Mouse (Mus musculus): Measurements from ENCODE around the gene Hes3. TPM values are rescaled to one million over a fixed set of nuclear protein-coding genes. Genes with fewer than 3 reads are reported as not detected.

Hes3 gene
- polyA plus RNA-seq, 1 experiment, result 55.1 TPM

- peak; percentile 86 to 89 for DNase-seq
- peaks cover 20% of the 10 kb centered on the region for H3K4me1 ChIP-seq (ENCODE audit: control insufficient read depth, insufficient read depth, low read length)
- WGBS, result 7% methylated on average over 10 of the region's 10 CpGs
- no peak overlapping the region for H3K27ac ChIP-seq (ENCODE audit: insufficient read depth, low read length)
- no peak overlapping the region for H3K4me3 ChIP-seq (replicated peaks; ENCODE audit: insufficient read depth, low read depth, low read length)
- no peaks in the 10 kb centered on the region for H3K27me3 ChIP-seq (ENCODE audit: control insufficient read depth, insufficient read depth, low read length)
- TF ChIP-seq POLR2A (IDR thresholded peaks at IDR 0.05; ENCODE audit: borderline replicate concordance, insufficient read depth, low read length) (no peak), CTCF (IDR thresholded peaks at IDR 0.05; ENCODE audit: borderline replicate concordance, insufficient read depth, low read depth, low read length) (peak; percentile 79)
Measured at GRCm38 (mm10) chr4:152285505-152285904, 6.0 kb downstream of the Hes3 start.

GRCm38 (mm10) chr4:152283186-152283950 is 8.1 kb downstream of the Hes3 start:
- Histone ChIP-seq H3K4me3 (replicated peaks; ENCODE audit: insufficient read depth, low read depth, low read length) (peak overlapping the region; percentile 36), H3K4me1 (ENCODE audit: control insufficient read depth, insufficient read depth, low read length) (peaks cover 28% of the 10 kb centered on the region), H3K27me3 (ENCODE audit: control insufficient read depth, insufficient read depth, low read length) (no peaks in the 10 kb centered on the region), H3K27ac (ENCODE audit: insufficient read depth, low read length) (no peak overlapping the region)
- 5% methylated on average over 68 of the region's 70 CpGs for WGBS
- TF ChIP-seq POLR2A (IDR thresholded peaks at IDR 0.05; ENCODE audit: borderline replicate concordance, insufficient read depth, low read length) (no peak), CTCF (IDR thresholded peaks at IDR 0.05; ENCODE audit: borderline replicate concordance, insufficient read depth, low read depth, low read length) (peak; percentile 69)
- DNase-seq, result peak; percentile 80 to 85

- peaks cover 28% of the 10 kb centered on the region for H3K4me1 ChIP-seq (ENCODE audit: control insufficient read depth, insufficient read depth, low read length)
- 14% methylated on average over 34 of the region's 34 CpGs for WGBS
- H3K4me3 ChIP-seq (replicated peaks; ENCODE audit: insufficient read depth, low read depth, low read length), result no peak overlapping the region
- no peak for DNase-seq
- H3K27ac ChIP-seq (ENCODE audit: insufficient read depth, low read length), result no peak overlapping the region
- TF ChIP-seq POLR2A (IDR thresholded peaks at IDR 0.05; ENCODE audit: borderline replicate concordance, insufficient read depth, low read length), result no peak
- no peak for TF ChIP-seq CTCF (IDR thresholded peaks at IDR 0.05; ENCODE audit: borderline replicate concordance, insufficient read depth, low read depth, low read length)
- H3K27me3 ChIP-seq (ENCODE audit: control insufficient read depth, insufficient read depth, low read length), result no peaks in the 10 kb centered on the region
Measured at GRCm38 (mm10) chr4:152282721-152283120, 8.7 kb downstream of the Hes3 start.

GRCm38 (mm10) chr4:152281601-152282000 is 9.9 kb downstream of the Hes3 start:
- H3K4me3 ChIP-seq (replicated peaks; ENCODE audit: insufficient read depth, low read depth, low read length), result no peak overlapping the region
- H3K27me3 ChIP-seq (ENCODE audit: control insufficient read depth, insufficient read depth, low read length), result no peaks in the 10 kb centered on the region
- 83% methylated on average over 15 of the region's 15 CpGs for WGBS
- peaks cover 20% of the 10 kb centered on the region for H3K4me1 ChIP-seq (ENCODE audit: control insufficient read depth, insufficient read depth, low read length)
- no peak for DNase-seq
- H3K27ac ChIP-seq (ENCODE audit: insufficient read depth, low read length), result no peak overlapping the region
- no peak for TF ChIP-seq CTCF (IDR thresholded peaks at IDR 0.05; ENCODE audit: borderline replicate concordance, insufficient read depth, low read depth, low read length)
- TF ChIP-seq POLR2A (IDR thresholded peaks at IDR 0.05; ENCODE audit: borderline replicate concordance, insufficient read depth, low read length), result no peak

GRCm38 (mm10) chr4:152278986-152279385 is 12.5 kb downstream of the Hes3 start:
- Histone ChIP-seq H3K27me3 (ENCODE audit: control insufficient read depth, insufficient read depth, low read length) (no peaks in the 10 kb centered on the region), H3K4me3 (replicated peaks; ENCODE audit: insufficient read depth, low read depth, low read length) (no peak overlapping the region), H3K27ac (ENCODE audit: insufficient read depth, low read length) (no peak overlapping the region), H3K4me1 (ENCODE audit: control insufficient read depth, insufficient read depth, low read length) (peaks cover 15% of the 10 kb centered on the region)
- no peak for TF ChIP-seq CTCF (IDR thresholded peaks at IDR 0.05; ENCODE audit: borderline replicate concordance, insufficient read depth, low read depth, low read length)
- no peak for TF ChIP-seq POLR2A (IDR thresholded peaks at IDR 0.05; ENCODE audit: borderline replicate concordance, insufficient read depth, low read length)
- no peak for DNase-seq
- 20% methylated on average over 23 of the region's 23 CpGs for WGBS

- DNase-seq, result no peak
- H3K27ac ChIP-seq (ENCODE audit: insufficient read depth, low read length), result no peak overlapping the region
- no peak for TF ChIP-seq POLR2A (IDR thresholded peaks at IDR 0.05; ENCODE audit: borderline replicate concordance, insufficient read depth, low read length)
- peak; percentile 0; the same call in 1 of the 2 replicates for TF ChIP-seq CTCF (IDR thresholded peaks at IDR 0.05; ENCODE audit: borderline replicate concordance, insufficient read depth, low read depth, low read length)
- H3K4me1 ChIP-seq (ENCODE audit: control insufficient read depth, insufficient read depth, low read length), result peaks cover 16% of the 10 kb centered on the region
- no peaks in the 10 kb centered on the region for H3K27me3 ChIP-seq (ENCODE audit: control insufficient read depth, insufficient read depth, low read length)
- 77% methylated on average over 2 of the region's 2 CpGs for WGBS
- H3K4me3 ChIP-seq (replicated peaks; ENCODE audit: insufficient read depth, low read depth, low read length), result no peak overlapping the region
Measured at GRCm38 (mm10) chr4:152277916-152278315, 13.5 kb downstream of the Hes3 start.

GRCm38 (mm10) chr4:152276389-152277347 is 14.8 kb downstream of the Hes3 start:
- TF ChIP-seq CTCF (IDR thresholded peaks at IDR 0.05; ENCODE audit: borderline replicate concordance, insufficient read depth, low read depth, low read length), result peak; percentile 82
- no peak for TF ChIP-seq POLR2A (IDR thresholded peaks at IDR 0.05; ENCODE audit: borderline replicate concordance, insufficient read depth, low read length)
- Histone ChIP-seq H3K27ac (ENCODE audit: insufficient read depth, low read length) (no peak overlapping the region), H3K27me3 (ENCODE audit: control insufficient read depth, insufficient read depth, low read length) (no peaks in the 10 kb centered on the region), H3K4me3 (replicated peaks; ENCODE audit: insufficient read depth, low read depth, low read length) (no peak overlapping the region), H3K4me1 (ENCODE audit: control insufficient read depth, insufficient read depth, low read length) (peaks cover 16% of the 10 kb centered on the region)
- WGBS, result 47% methylated on average over 10 of the region's 10 CpGs
- peak in 1 of 2 experiments; percentile 65 for DNase-seq
